Mouse (Mus musculus): ENCODE data around the gene Ccdc125.

Gene Ccdc125

GRCm38 (mm10) chr13:100669291-100670022, at the start of gene Ccdc125:
TSS of gene Ccdc125 (plus strand) at chr13:100669717.
- DNase-seq: peak; percentile 32

GRCm38 (mm10) chr13:100622241-100622640, 47.3 kb upstream of the Ccdc125 start:
- DNase-seq: no peak

GRCm38 (mm10) chr13:100634106-100634691, 35.3 kb upstream of the Ccdc125 start:
- no peak for DNase-seq

GRCm38 (mm10) chr13:100642471-100643209, 26.9 kb upstream of the Ccdc125 start:
- DNase-seq: no peak

- DNase-seq: no peak
These were observed 21.3 kb upstream of the Ccdc125 start for GRCm38 (mm10) chr13:100648223-100648622.

- DNase-seq: peak; percentile 91
These were observed 18.7 kb upstream of the Ccdc125 start, which contains the start of the genes Ak6 and Rad17 for GRCm38 (mm10) chr13:100650550-100651438. TSS of gene Ak6 (plus strand) at chr13:100650979. TSS of gene Rad17 (minus strand) at chr13:100651051.

- no peak for DNase-seq
These were observed 17.9 kb upstream of the Ccdc125 start, which contains the start of gene Taf9 for GRCm38 (mm10) chr13:100651439-100652186. TSS of gene Taf9 (plus strand) at chr13:100651579.

- no peak for DNase-seq
These were observed 11.4 kb upstream of the Ccdc125 start for GRCm38 (mm10) chr13:100658091-100658490.

GRCm38 (mm10) chr13:100659864-100660456, 9.6 kb upstream of the Ccdc125 start:
- DNase-seq: peak; percentile 12

- no peak for DNase-seq
These were observed 744 bp downstream of the Ccdc125 start for GRCm38 (mm10) chr13:100670181-100670741.

GRCm38 (mm10) chr13:100675936-100676635, 6.6 kb downstream of the Ccdc125 start:
- DNase-seq: no peak

- DNase-seq: no peak
These were observed 12.1 kb downstream of the Ccdc125 start for GRCm38 (mm10) chr13:100681615-100682014.

GRCm38 (mm10) chr13:100682837-100683236, 13.3 kb downstream of the Ccdc125 start:
- DNase-seq: no peak

GRCm38 (mm10) chr13:100684355-100684754, 14.8 kb downstream of the Ccdc125 start:
- DNase-seq: no peak

- no peak for DNase-seq
These were observed 18.0 kb downstream of the Ccdc125 start for GRCm38 (mm10) chr13:100687513-100687912.

- DNase-seq: no peak
These were observed 28.0 kb downstream of the Ccdc125 start for GRCm38 (mm10) chr13:100697541-100697940.

GRCm38 (mm10) chr13:100698866-100699265, 29.3 kb downstream of the Ccdc125 start:
- DNase-seq: no peak

- DNase-seq: peak; percentile 80
These were observed 34.0 kb downstream of the Ccdc125 start for GRCm38 (mm10) chr13:100703468-100703867.

- no peak for DNase-seq
These were observed 36.7 kb downstream of the Ccdc125 start for GRCm38 (mm10) chr13:100706206-100706605.

GRCm38 (mm10) chr13:100715467-100715866, 46.0 kb downstream of the Ccdc125 start:
- no peak for DNase-seq
